Mouse (Mus musculus) hindbrain, embryonic 16.5 days (tissue): Measurements from ENCODE around the gene Cog1. TPM values are rescaled to one million over a fixed set of nuclear protein-coding genes. Genes with fewer than 3 reads are reported as not detected.
A peak's percentile ranks its signal among the peaks of the same experiment; 100 is the strongest.

Experiments used
- ATAC-seq: fragments of 200-750 bp; cut with Nextera tagmentation; 2 replicates; pipeline ENCODE4 v1.8.0; 2017; ENCODE audit warnings: moderate TSS enrichment, moderate library complexity
- H3K27ac ChIP-seq: fragments of 300-500 bp; sonication (generic); 2 replicates; pipeline ENCODE4 v1.5.1; 2014; ENCODE audit warnings: low read depth, mild to moderate bottlenecking, control low read depth, low read length, moderate library complexity
- H3K27me3 ChIP-seq: fragments of 300-500 bp; sonication (generic); replicated peaks from 2 replicates; pipeline ENCODE4 v1.6.1; 2014; ENCODE audit warnings: low read length; ENCODE audit not compliant: control insufficient read depth, insufficient read depth
- H3K36me3 ChIP-seq: fragments of 300-500 bp; sonication (generic); 2 replicates; pipeline ENCODE4 v1.6.1; 2014; ENCODE audit warnings: mild to moderate bottlenecking, low read length, moderate library complexity, mixed read lengths; ENCODE audit not compliant: control insufficient read depth, insufficient read depth
- H3K4me1 ChIP-seq: fragments of 300-500 bp; sonication (generic); 2 replicates; pipeline ENCODE4 v1.6.1; 2014; ENCODE audit warnings: low read depth, low read length; ENCODE audit not compliant: control insufficient read depth, insufficient read depth
- H3K4me2 ChIP-seq: fragments of 300-500 bp; sonication (generic); 2 replicates; pipeline ENCODE4 v1.6.1; 2014; ENCODE audit warnings: mild to moderate bottlenecking, low read length, control low read depth, moderate library complexity
- H3K4me3 ChIP-seq: fragments of 300-500 bp; sonication (generic); 2 replicates; pipeline ENCODE4 v1.5.1; 2014; ENCODE audit warnings: mild to moderate bottlenecking, low read length, control low read depth, moderate library complexity
- H3K9ac ChIP-seq: fragments of 300-500 bp; sonication (generic); 2 replicates; pipeline ENCODE4 v1.6.1; 2014; ENCODE audit warnings: low read depth, mild to moderate bottlenecking, control low read depth, low read length, moderate library complexity
- H3K9me3 ChIP-seq: fragments of 300-500 bp; sonication (generic); 2 replicates; pipeline ENCODE4 v1.6.1; 2014; ENCODE audit warnings: mild to moderate bottlenecking, low read length, moderate library complexity; ENCODE audit not compliant: control insufficient read depth
- WGBS: fragments of 180-500 bp; shearing (Covaris S2); extraction: QIAGEN DNeasy Blood & Tissue Kit; methylation state at CpG from one replicate; pipeline ENCODE4 v1.1.7; 2014; 5-methylcytosine and 5-hydroxymethylcytosine counted together
- polyA plus RNA-seq: library from polyadenylated mRNA; unstranded; fragments of >200 nt; fragmentation: Nextera tagmentation; extraction: Ambion mirVana; gene quantifications from 2 replicates; pipeline ENCODE4 v1.2.1, GENCODE M21; 2015

Cog1 gene
- polyA plus RNA-seq, 1 experiment from 2014 or later, result 35.3 TPM

- H3K9ac ChIP-seq, result no peak overlapping the region
- H3K4me2 ChIP-seq, result no peak overlapping the region
- no peaks in the 10 kb centered on the region for H3K4me1 ChIP-seq
- ATAC-seq, result no peak
- no peak overlapping the region for H3K4me3 ChIP-seq
- no peak overlapping the region for H3K27ac ChIP-seq
- H3K9me3 ChIP-seq, result no peaks in the 10 kb centered on the region
- no peaks in the 10 kb centered on the region for H3K27me3 ChIP-seq
- 81% methylated on average over 12 of the region's 12 CpGs for WGBS
- H3K36me3 ChIP-seq, result peaks cover 24% of the 10 kb centered on the region
These were observed 49.1 kb downstream of the Cog1 start for GRCm38 (mm10) chr11:113698013-113698545.

GRCm38 (mm10) chr11:113699643-113700042 is 50.7 kb downstream of the Cog1 start:
- 88% methylated on average over 7 of the region's 7 CpGs for WGBS
- no peak for ATAC-seq
- Histone ChIP-seq H3K9me3 (no peaks in the 10 kb centered on the region), H3K36me3 (peaks cover 18% of the 10 kb centered on the region), H3K4me1 (no peaks in the 10 kb centered on the region), H3K9ac (no peak overlapping the region), H3K27ac (no peak overlapping the region), H3K4me3 (no peak overlapping the region), H3K27me3 (no peaks in the 10 kb centered on the region), H3K4me2 (no peak overlapping the region)

GRCm38 (mm10) chr11:113703758-113704157 is 54.8 kb downstream of the Cog1 start:
- no peak overlapping the region for H3K4me2 ChIP-seq
- no peak overlapping the region for H3K9ac ChIP-seq
- H3K36me3 ChIP-seq, result peaks cover 8% of the 10 kb centered on the region; the same call in 1 of the 2 replicates
- H3K27me3 ChIP-seq, result no peaks in the 10 kb centered on the region
- H3K9me3 ChIP-seq, result no peaks in the 10 kb centered on the region
- H3K4me3 ChIP-seq, result no peak overlapping the region
- 29% methylated on average over 5 of the region's 5 CpGs for WGBS
- peak; percentile 75 for ATAC-seq
- H3K4me1 ChIP-seq, result no peaks in the 10 kb centered on the region
- H3K27ac ChIP-seq, result no peak overlapping the region

GRCm38 (mm10) chr11:113705966-113706652 is 57.1 kb downstream of the Cog1 start:
- H3K27me3 ChIP-seq, result peaks cover 2% of the 10 kb centered on the region; the same call in 1 of the 2 replicates
- H3K4me2 ChIP-seq, result no peak overlapping the region
- 87% methylated on average over 15 of the region's 15 CpGs for WGBS
- H3K9me3 ChIP-seq, result no peaks in the 10 kb centered on the region
- no peak overlapping the region for H3K27ac ChIP-seq
- peaks cover 14% of the 10 kb centered on the region for H3K4me1 ChIP-seq
- H3K4me3 ChIP-seq, result no peak overlapping the region
- peaks cover 4% of the 10 kb centered on the region; the same call in 1 of the 2 replicates for H3K36me3 ChIP-seq
- ATAC-seq, result no peak
- no peak overlapping the region for H3K9ac ChIP-seq

DNA sequence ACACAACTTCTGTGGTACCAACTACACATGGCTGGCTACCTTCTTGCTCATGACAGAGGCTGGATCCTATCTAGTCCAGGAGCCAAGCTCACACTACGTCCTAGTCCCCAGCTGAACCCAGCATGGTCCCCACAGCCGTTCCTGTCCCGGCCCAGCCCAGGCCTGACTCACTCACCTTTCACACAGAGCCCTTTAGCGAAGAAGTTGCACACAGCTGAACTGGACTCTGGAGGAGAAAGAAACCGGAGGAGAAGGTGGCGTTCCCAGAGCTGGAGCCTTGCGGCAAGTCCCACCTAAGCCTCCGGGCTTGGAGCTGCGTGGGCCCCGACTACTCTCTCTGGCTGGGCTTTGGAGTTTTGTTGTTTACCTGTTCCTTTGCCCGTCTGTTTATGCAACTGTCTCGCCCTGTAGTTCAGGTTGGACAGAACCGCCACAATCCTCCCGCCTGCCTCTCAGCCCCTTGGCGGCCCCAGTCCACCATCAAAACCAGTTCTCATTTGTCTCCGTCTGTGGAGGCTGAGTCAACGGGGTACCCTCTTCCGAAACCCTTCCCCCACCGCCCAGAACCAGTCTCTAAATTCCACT is 59.8 kb downstream of the Cog1 start:
- Histone ChIP-seq H3K27ac (no peak overlapping the region), H3K4me3 (no peak overlapping the region), H3K9ac (no peak overlapping the region), H3K9me3 (no peaks in the 10 kb centered on the region), H3K27me3 (peaks cover 2% of the 10 kb centered on the region; the same call in 1 of the 2 replicates), H3K36me3 (peaks cover 4% of the 10 kb centered on the region; the same call in 1 of the 2 replicates), H3K4me2 (no peak overlapping the region), H3K4me1 (peaks cover 14% of the 10 kb centered on the region)
- ATAC-seq, result no peak
- WGBS, result 57% methylated on average over 19 of the region's 19 CpGs

DNA sequence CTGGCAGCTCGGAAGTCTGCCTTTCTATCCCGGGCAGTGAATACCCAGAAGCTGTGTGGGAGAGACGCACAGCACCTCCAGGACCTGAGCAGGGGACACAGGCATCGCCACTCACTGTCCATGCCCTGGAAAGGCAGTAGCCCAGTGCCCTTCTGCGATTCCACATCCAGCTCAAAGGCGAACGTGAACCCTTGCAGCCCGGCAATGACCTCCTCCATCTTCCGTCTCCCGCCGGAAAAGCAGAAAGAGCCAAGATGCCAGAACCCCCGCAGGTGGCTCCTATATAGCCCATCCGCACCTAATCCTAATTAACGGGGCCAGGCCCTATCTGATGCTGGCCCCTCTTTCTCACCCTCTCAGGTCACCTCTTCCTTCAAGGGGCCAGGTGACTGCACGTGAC is 60.3 kb downstream of the Cog1 start:
- Histone ChIP-seq H3K27me3 (peaks cover 2% of the 10 kb centered on the region; the same call in 1 of the 2 replicates), H3K9me3 (no peaks in the 10 kb centered on the region), H3K4me2 (no peak overlapping the region), H3K4me3 (no peak overlapping the region), H3K4me1 (peaks cover 14% of the 10 kb centered on the region), H3K27ac (no peak overlapping the region), H3K9ac (no peak overlapping the region), H3K36me3 (peaks cover 4% of the 10 kb centered on the region; the same call in 1 of the 2 replicates)
- 17% methylated on average over 15 of the region's 15 CpGs for WGBS
- peak; percentile 16; the same call in 1 of the 2 replicates for ATAC-seq

GRCm38 (mm10) chr11:113709731-113710256 is 60.8 kb downstream of the Cog1 start, which contains the start of gene Cpsf4l:
TSS of gene Cpsf4l (minus strand) at chr11:113710017.
- peaks cover 2% of the 10 kb centered on the region; the same call in 1 of the 2 replicates for H3K27me3 ChIP-seq
- H3K4me2 ChIP-seq, result no peak within 1 kb of the TSS
- peak within 1 kb of the TSS; percentile 44 for H3K9ac ChIP-seq
- ATAC-seq, result peak; percentile 49
- peaks cover 14% of the 10 kb centered on the region for H3K4me1 ChIP-seq
- peak within 1 kb of the TSS; percentile 72; the same call in 1 of the 2 replicates for H3K27ac ChIP-seq
- 9% methylated on average over 11 of the region's 11 CpGs for WGBS
- no peaks in the 10 kb centered on the region for H3K9me3 ChIP-seq
- H3K36me3 ChIP-seq, result peaks cover 4% of the 10 kb centered on the region; the same call in 1 of the 2 replicates
- H3K4me3 ChIP-seq, result no peak within 1 kb of the TSS

DNA sequence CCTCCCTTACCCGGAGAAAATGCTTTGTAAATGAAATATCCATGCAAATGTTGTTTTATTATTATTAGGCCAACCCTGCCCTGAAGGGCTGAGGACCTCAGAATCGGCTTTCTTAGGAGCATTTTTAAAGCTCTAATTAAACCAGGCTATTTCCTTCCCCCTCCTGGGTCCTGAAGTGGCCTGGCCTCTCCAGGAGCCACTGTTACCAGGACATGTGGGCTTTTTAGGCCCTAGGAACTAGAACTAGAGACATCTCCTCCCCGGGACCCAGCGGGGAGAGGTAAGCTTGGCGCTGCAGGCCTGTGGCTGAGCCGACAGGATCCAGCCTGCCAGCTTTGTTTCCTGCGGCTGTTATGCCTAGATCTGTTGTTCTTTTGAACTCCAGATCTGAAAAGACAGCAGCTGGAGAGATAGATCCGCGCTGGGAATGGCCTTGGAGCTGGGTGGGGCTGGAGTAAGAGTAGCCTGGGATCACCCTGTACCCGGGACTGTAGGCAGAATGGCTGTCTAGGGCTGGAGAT is 61.3 kb downstream of the Cog1 start:
- no peak overlapping the region for H3K4me2 ChIP-seq

More for the DNA sequence above, 61.3 kb downstream of the Cog1 start:
- ATAC-seq, result no peak
- Histone ChIP-seq H3K36me3 (peaks cover 4% of the 10 kb centered on the region; the same call in 1 of the 2 replicates), H3K9me3 (no peaks in the 10 kb centered on the region), H3K4me1 (peaks cover 14% of the 10 kb centered on the region), H3K27me3 (peaks cover 2% of the 10 kb centered on the region), H3K9ac (peak overlapping the region; percentile 44), H3K4me3 (no peak overlapping the region), H3K27ac (peak overlapping the region; percentile 72; the same call in 1 of the 2 replicates)
- 1% methylated on average over 10 of the region's 10 CpGs for WGBS
